Mouse (Mus musculus): ENCODE measurements around the gene Degs2. TPM values are rescaled to one million over a fixed set of nuclear protein-coding genes. Genes with fewer than 3 reads are reported as not detected.

Degs2 gene
- polyA plus RNA-seq, 1 experiment from 2014 or later = 3.0 TPM

DNA sequence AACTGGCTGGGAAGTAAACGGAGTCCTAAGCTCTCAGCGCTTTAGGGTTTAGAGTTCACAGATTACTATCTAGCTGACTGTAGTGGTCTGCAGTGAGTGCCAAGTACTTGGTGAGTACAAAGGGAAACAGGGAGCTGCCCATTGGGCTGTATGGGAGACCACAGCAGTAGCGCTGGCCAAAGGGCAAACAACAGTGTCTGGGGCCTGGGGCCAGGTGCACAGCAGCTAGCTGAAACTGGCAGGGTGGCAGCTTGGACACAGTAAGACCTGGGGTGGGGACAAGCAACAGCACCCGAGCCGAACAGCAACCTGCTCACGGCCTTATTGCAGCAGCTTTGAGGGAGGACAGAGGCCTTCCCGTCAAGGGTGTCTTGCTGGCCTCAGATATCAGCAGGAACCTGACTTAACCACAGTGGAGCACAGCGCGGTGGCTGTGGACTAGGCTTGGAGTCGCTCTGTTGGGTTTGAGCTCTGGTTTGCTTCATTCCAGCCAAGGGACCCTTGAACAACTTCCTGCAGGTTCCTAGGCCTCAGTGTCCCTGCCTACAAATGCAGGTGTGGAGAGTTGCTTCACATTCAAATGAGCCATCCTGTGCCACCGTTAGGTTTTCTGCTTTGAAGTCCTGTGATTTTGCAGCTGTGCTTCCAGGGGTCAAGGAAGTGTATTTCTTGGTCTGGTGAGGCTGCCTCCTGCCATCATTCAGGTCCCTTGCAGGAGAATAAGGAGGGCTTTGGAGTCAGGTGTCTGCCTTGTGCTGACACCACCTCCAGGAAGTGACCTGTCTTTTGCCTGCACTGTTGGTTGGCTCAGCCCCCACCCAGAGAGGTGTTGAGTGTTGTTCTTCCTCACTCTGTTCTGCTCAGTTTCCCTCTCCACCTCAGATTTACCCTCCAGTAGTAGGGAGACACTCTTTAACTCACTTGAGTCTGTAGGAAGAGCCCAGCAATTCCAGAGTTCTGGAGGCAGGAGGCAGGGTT, 48.5 kb downstream of the Degs2 start:
- Histone ChIP-seq H3K9me3 (replicated peaks; ENCODE audit: control insufficient read depth, low read length) (no peaks in the 10 kb centered on the region), H3K4me1 (ENCODE audit: control insufficient read depth, insufficient read depth, low read length) (peaks cover 23% of the 10 kb centered on the region), H3K4me2 (ENCODE audit: low read depth, low read length) (no peak overlapping the region), H3K9ac (ENCODE audit: low read length) (no peak overlapping the region), H3K36me3 (ENCODE audit: control insufficient read depth, insufficient read depth) (peaks cover 8% of the 10 kb centered on the region), H3K27ac (ENCODE audit: low read length) (no peak overlapping the region), H3K4me3 (ENCODE audit: low read length) (no peak overlapping the region), H3K27me3 (ENCODE audit: control insufficient read depth, insufficient read depth, low read length) (no peaks in the 10 kb centered on the region)
- 69% methylated on average over 11 of the region's 11 CpGs for WGBS
- ATAC-seq (replicated peaks; ENCODE audit: extremely low read depth, insufficient read depth, low FRiP score) = no peak

- 50% methylated on average over 7 of the region's 7 CpGs for WGBS
- peak; percentile 63; the same call in 1 of the 2 replicates for ATAC-seq (replicated peaks; ENCODE audit: extremely low read depth, insufficient read depth, low FRiP score)
- Histone ChIP-seq H3K9me3 (replicated peaks; ENCODE audit: control insufficient read depth, low read length) (no peaks in the 10 kb centered on the region), H3K4me2 (ENCODE audit: low read depth, low read length) (no peak overlapping the region), H3K4me3 (ENCODE audit: low read length) (no peak overlapping the region), H3K27me3 (ENCODE audit: control insufficient read depth, insufficient read depth, low read length) (no peaks in the 10 kb centered on the region), H3K27ac (ENCODE audit: low read length) (peak overlapping the region; percentile 4; the same call in 1 of the 2 replicates), H3K36me3 (ENCODE audit: control insufficient read depth, insufficient read depth) (peaks cover 12% of the 10 kb centered on the region), H3K4me1 (ENCODE audit: control insufficient read depth, insufficient read depth, low read length) (peaks cover 7% of the 10 kb centered on the region), H3K9ac (ENCODE audit: low read length) (no peak overlapping the region)
These were observed 51.0 kb downstream of the Degs2 start for GRCm38 (mm10) chr12:108651053-108651660.

GRCm38 (mm10) chr12:108647784-108648183, 54.3 kb downstream of the Degs2 start:
- Histone ChIP-seq H3K4me2 (ENCODE audit: low read depth, low read length) (no peak overlapping the region), H3K27me3 (ENCODE audit: control insufficient read depth, insufficient read depth, low read length) (no peaks in the 10 kb centered on the region), H3K9ac (ENCODE audit: low read length) (no peak overlapping the region), H3K36me3 (ENCODE audit: control insufficient read depth, insufficient read depth) (peaks cover 12% of the 10 kb centered on the region), H3K4me3 (ENCODE audit: low read length) (no peak overlapping the region), H3K27ac (ENCODE audit: low read length) (no peak overlapping the region), H3K4me1 (ENCODE audit: control insufficient read depth, insufficient read depth, low read length) (peaks cover 7% of the 10 kb centered on the region), H3K9me3 (replicated peaks; ENCODE audit: control insufficient read depth, low read length) (no peaks in the 10 kb centered on the region)
- ATAC-seq (replicated peaks; ENCODE audit: extremely low read depth, insufficient read depth, low FRiP score) = no peak

DNA sequence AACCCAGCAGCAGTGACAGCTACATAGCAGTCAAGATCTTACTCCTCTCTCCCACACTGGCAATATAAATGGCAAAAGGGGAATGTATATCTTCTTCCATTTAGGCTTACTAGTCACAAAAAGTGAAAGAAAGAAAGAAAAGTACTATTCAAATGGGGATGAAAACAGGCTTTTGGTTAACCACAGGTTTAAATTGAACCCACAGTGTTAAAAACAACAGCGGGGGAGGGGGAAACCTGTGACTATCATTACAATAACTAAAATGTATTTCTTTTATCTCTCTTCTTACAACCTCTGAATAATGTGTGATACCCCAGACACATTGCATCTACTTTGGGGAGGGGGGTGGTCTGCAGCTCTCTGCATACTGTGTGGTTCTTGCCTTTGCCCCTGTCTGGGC, 55.9 kb downstream of the Degs2 start:
- peaks cover 12% of the 10 kb centered on the region for H3K36me3 ChIP-seq (ENCODE audit: control insufficient read depth, insufficient read depth)
- H3K4me1 ChIP-seq (ENCODE audit: control insufficient read depth, insufficient read depth, low read length) = peaks cover 13% of the 10 kb centered on the region
- no peak overlapping the region for H3K4me2 ChIP-seq (ENCODE audit: low read depth, low read length)
- H3K9ac ChIP-seq (ENCODE audit: low read length) = no peak overlapping the region
- H3K27ac ChIP-seq (ENCODE audit: low read length) = no peak overlapping the region
- no peak for ATAC-seq (replicated peaks; ENCODE audit: extremely low read depth, insufficient read depth, low FRiP score)
- WGBS = 87% methylated on average over 1 of the region's 1 CpGs
- no peaks in the 10 kb centered on the region for H3K9me3 ChIP-seq (replicated peaks; ENCODE audit: control insufficient read depth, low read length)
- no peaks in the 10 kb centered on the region for H3K27me3 ChIP-seq (ENCODE audit: control insufficient read depth, insufficient read depth, low read length)
- no peak overlapping the region for H3K4me3 ChIP-seq (ENCODE audit: low read length)

DNA sequence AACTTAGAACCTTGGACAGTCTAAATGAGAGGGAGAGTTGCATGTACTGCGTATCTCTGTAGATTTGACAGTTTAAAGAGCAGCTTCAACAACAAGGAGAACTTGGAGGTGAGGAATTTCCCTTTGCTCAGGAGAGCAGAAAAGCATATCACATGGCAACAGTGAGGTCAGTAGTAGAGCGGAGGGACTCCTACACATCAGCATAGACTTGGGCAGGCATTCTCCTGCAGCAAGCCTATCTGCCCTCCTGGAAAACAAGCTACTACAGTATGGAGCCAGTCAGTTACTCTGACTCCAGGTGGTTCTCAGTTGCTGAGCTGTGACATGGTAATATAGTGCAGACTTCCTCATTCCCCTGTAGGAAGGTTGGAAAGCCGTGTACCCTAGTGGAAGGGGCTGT, 60.1 kb downstream of the Degs2 start:
- WGBS = 68% methylated on average over 3 of the region's 3 CpGs
- Histone ChIP-seq H3K9me3 (replicated peaks; ENCODE audit: control insufficient read depth, low read length) (no peaks in the 10 kb centered on the region), H3K27me3 (ENCODE audit: control insufficient read depth, insufficient read depth, low read length) (no peaks in the 10 kb centered on the region), H3K36me3 (ENCODE audit: control insufficient read depth, insufficient read depth) (no peaks in the 10 kb centered on the region), H3K4me3 (ENCODE audit: low read length) (no peak overlapping the region), H3K4me1 (ENCODE audit: control insufficient read depth, insufficient read depth, low read length) (peaks cover 18% of the 10 kb centered on the region), H3K4me2 (ENCODE audit: low read depth, low read length) (no peak overlapping the region), H3K27ac (ENCODE audit: low read length) (no peak overlapping the region), H3K9ac (ENCODE audit: low read length) (no peak overlapping the region)
- ATAC-seq (replicated peaks; ENCODE audit: extremely low read depth, insufficient read depth, low FRiP score) = no peak

DNA sequence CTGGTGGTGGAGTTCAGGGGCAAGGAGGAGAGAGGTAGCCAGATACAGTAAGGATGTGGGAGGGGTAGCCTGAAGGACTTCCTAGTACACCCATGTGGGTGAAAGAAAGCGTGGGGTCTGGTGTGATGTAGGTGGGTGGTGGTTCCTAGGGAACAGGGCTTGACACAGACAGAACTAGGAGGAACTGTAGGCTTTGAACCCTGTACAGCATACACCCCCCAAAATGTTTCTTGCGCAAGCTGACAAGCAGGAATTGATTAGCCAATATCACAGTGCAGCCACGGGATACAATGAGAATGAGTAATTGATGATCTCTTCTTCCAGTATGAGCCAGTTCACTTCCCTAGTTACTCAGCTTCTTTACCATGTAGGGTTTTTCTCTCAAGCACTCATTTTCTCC, 63.0 kb downstream of the Degs2 start:
- H3K36me3 ChIP-seq (ENCODE audit: control insufficient read depth, insufficient read depth) = no peaks in the 10 kb centered on the region
- peaks cover 18% of the 10 kb centered on the region for H3K4me1 ChIP-seq (ENCODE audit: control insufficient read depth, insufficient read depth, low read length)
- H3K9me3 ChIP-seq (replicated peaks; ENCODE audit: control insufficient read depth, low read length) = no peaks in the 10 kb centered on the region
- H3K9ac ChIP-seq (ENCODE audit: low read length) = no peak overlapping the region
- H3K27me3 ChIP-seq (ENCODE audit: control insufficient read depth, insufficient read depth, low read length) = no peaks in the 10 kb centered on the region
- no peak overlapping the region for H3K4me3 ChIP-seq (ENCODE audit: low read length)
- 92% methylated on average over 3 of the region's 3 CpGs for WGBS
- no peak overlapping the region for H3K4me2 ChIP-seq (ENCODE audit: low read depth, low read length)
- no peak for ATAC-seq (replicated peaks; ENCODE audit: extremely low read depth, insufficient read depth, low FRiP score)
- H3K27ac ChIP-seq (ENCODE audit: low read length) = no peak overlapping the region

DNA sequence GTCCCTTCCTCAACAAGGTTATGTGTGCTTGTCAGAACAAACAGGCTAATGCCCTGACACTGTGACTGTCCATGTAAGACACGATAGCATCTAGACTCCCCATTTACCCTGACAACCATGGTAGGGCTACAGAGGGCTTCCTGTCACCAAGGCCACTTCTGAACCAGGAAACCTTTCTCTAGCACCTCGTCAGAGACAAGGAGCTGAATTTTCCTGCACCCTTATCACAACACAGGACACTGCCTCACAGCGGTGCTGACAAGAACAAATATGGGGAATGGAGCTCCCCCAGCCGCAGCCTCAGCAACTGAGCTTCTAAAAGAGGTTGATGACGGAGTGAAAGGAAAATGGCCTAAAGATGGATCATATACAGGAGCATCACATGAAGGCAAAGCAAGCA, 64.7 kb downstream of the Degs2 start:
- peaks cover 18% of the 10 kb centered on the region for H3K4me1 ChIP-seq (ENCODE audit: control insufficient read depth, insufficient read depth, low read length)
- H3K4me2 ChIP-seq (ENCODE audit: low read depth, low read length) = peak overlapping the region; percentile 16
- no peak overlapping the region for H3K9ac ChIP-seq (ENCODE audit: low read length)
- H3K36me3 ChIP-seq (ENCODE audit: control insufficient read depth, insufficient read depth) = no peaks in the 10 kb centered on the region
- peak; percentile 61 for ATAC-seq (replicated peaks; ENCODE audit: extremely low read depth, insufficient read depth, low FRiP score)
- no peak overlapping the region for H3K4me3 ChIP-seq (ENCODE audit: low read length)
- no peaks in the 10 kb centered on the region for H3K9me3 ChIP-seq (replicated peaks; ENCODE audit: control insufficient read depth, low read length)
- WGBS = 24% methylated on average over 5 of the region's 5 CpGs
- peak overlapping the region; percentile 57 for H3K27ac ChIP-seq (ENCODE audit: low read length)
- H3K27me3 ChIP-seq (ENCODE audit: control insufficient read depth, insufficient read depth, low read length) = no peaks in the 10 kb centered on the region

- Histone ChIP-seq H3K4me1 (ENCODE audit: control insufficient read depth, insufficient read depth, low read length) (peaks cover 26% of the 10 kb centered on the region), H3K9ac (ENCODE audit: low read length) (no peak overlapping the region), H3K4me2 (ENCODE audit: low read depth, low read length) (no peak overlapping the region), H3K27me3 (ENCODE audit: control insufficient read depth, insufficient read depth, low read length) (no peaks in the 10 kb centered on the region), H3K4me3 (ENCODE audit: low read length) (no peak overlapping the region; the same call in 1 of the 2 replicates), H3K9me3 (replicated peaks; ENCODE audit: control insufficient read depth, low read length) (no peaks in the 10 kb centered on the region), H3K36me3 (ENCODE audit: control insufficient read depth, insufficient read depth) (no peaks in the 10 kb centered on the region), H3K27ac (ENCODE audit: low read length) (no peak overlapping the region)
- WGBS = 77% methylated on average over 4 of the region's 4 CpGs
- no peak for ATAC-seq (replicated peaks; ENCODE audit: extremely low read depth, insufficient read depth, low FRiP score)
These were observed 66.6 kb downstream of the Degs2 start for GRCm38 (mm10) chr12:108635501-108635900.

DNA sequence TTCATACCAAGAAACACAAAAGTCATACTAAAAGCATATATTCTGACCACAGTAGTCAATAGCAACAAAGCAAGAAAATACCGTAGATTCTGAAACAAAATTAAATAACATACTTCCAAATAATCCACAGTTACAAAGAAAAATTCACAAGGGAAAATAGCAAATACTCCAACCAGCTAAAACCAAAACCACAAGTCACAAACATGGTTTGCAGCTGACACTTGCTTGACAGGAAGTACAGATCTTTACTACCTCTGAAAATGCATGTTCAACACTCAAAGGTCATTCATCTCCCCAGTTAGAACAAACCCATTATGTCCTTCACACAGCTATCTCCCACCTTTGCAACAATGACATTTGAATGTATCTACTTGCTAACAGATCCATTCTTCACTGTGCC, 68.1 kb downstream of the Degs2 start:
- ATAC-seq (replicated peaks; ENCODE audit: extremely low read depth, insufficient read depth, low FRiP score) = no peak
- Histone ChIP-seq H3K4me2 (ENCODE audit: low read depth, low read length) (no peak overlapping the region), H3K36me3 (ENCODE audit: control insufficient read depth, insufficient read depth) (no peaks in the 10 kb centered on the region), H3K27me3 (ENCODE audit: control insufficient read depth, insufficient read depth, low read length) (no peaks in the 10 kb centered on the region), H3K9me3 (replicated peaks; ENCODE audit: control insufficient read depth, low read length) (no peaks in the 10 kb centered on the region), H3K27ac (ENCODE audit: low read length) (no peak overlapping the region), H3K4me1 (ENCODE audit: control insufficient read depth, insufficient read depth, low read length) (peaks cover 34% of the 10 kb centered on the region), H3K4me3 (ENCODE audit: low read length) (no peak overlapping the region), H3K9ac (ENCODE audit: low read length) (no peak overlapping the region)
- 89% methylated on average over 1 of the region's 1 CpGs for WGBS
